Mouse (Mus musculus) CH12.LX (cell line): Measurements from ENCODE around the gene Nrxn3. TPM values are rescaled to one million over a fixed set of nuclear protein-coding genes. Genes with fewer than 3 reads are reported as not detected.

Source experiments
- DNase-seq: peaks from one replicate; pipeline ENCODE4 v3.0.0-alpha.2; 2013; ENCODE audit errors: extremely low read depth
- H3K27ac ChIP-seq: 2 replicates; pipeline ENCODE4 v1.5.1; 2012; ENCODE audit warnings: low read depth, mild to moderate bottlenecking, control low read depth, moderate library complexity; ENCODE audit not compliant: insufficient read depth
- H3K27me3 ChIP-seq: replicated peaks from 2 replicates; pipeline ENCODE3; 2012; ENCODE audit warnings: inconsistent platforms
- H3K36me3 ChIP-seq, 2 experiments: replicated peaks in 1 of 2; 2 replicates each; pipeline versions ENCODE3 to v1.6.1; 2012; ENCODE audit warnings: inconsistent platforms in 1 of 2, low read length in 1 of 2, mild to moderate bottlenecking in 1 of 2, mixed read lengths in 1 of 2, moderate library complexity in 1 of 2; ENCODE audit not compliant: control insufficient read depth in 1 of 2, insufficient read depth in 1 of 2
- H3K4me1 ChIP-seq, 2 experiments: 2 replicates each; pipeline ENCODE4 v1.6.1; 2012; ENCODE audit warnings: inconsistent platforms in 1 of 2, moderate library complexity in 1 of 2; ENCODE audit not compliant: insufficient read depth in 2 of 2, control insufficient read depth in 1 of 2
- H3K4me2 ChIP-seq: 2 replicates; pipeline ENCODE4 v1.6.1; 2012; ENCODE audit warnings: low read depth, mild to moderate bottlenecking, control low read depth; ENCODE audit not compliant: poor library complexity, insufficient read depth, severe bottlenecking
- H3K4me3 ChIP-seq, 3 experiments: fragments of 150-350 bp in 1 of 3; sonication (generic) in 1 of 3; replicated peaks in 1 of 3; 2 replicates each; pipeline versions ENCODE3 to v1.5.1; 2011 to 2012; ENCODE audit warnings: low read depth in 2 of 3, low read length in 2 of 3, mild to moderate bottlenecking in 2 of 3, moderate library complexity in 2 of 3, control low read depth in 1 of 3, improper control_type of control experiment in 1 of 3, inconsistent platforms in 1 of 3, mixed read lengths in 1 of 3; ENCODE audit not compliant: poor library complexity in 1 of 3
- H3K79me2 ChIP-seq: replicated peaks from 2 replicates; pipeline ENCODE4 v1.6.1; 2012; ENCODE audit warnings: mild to moderate bottlenecking, moderate library complexity; ENCODE audit not compliant: control insufficient read depth, poor library complexity, insufficient read depth, severe bottlenecking; ENCODE audit errors: extremely low read depth
- H3K9ac ChIP-seq: 2 replicates; pipeline ENCODE4 v1.6.1; 2012; ENCODE audit warnings: low read depth, mild to moderate bottlenecking, control low read depth, moderate library complexity; ENCODE audit not compliant: insufficient read depth
- H3K9me3 ChIP-seq: replicated peaks from 2 replicates; pipeline ENCODE3; 2012; ENCODE audit warnings: low read length, inconsistent platforms, mixed read lengths
- BHLHE40 ChIP-seq: IDR thresholded peaks from 2 replicates; pipeline ENCODE4 v1.6.1; 2011; ENCODE audit warnings: mild to moderate bottlenecking, low read depth, low read length, improper control_type of control experiment
- CHD2 ChIP-seq: IDR thresholded peaks from 2 replicates; pipeline ENCODE4 v1.6.1; 2011; ENCODE audit warnings: low read length, improper control_type of control experiment
- GABPA ChIP-seq: IDR thresholded peaks from 2 replicates; pipeline ENCODE4 v1.6.1; 2012; ENCODE audit warnings: low read depth, low read length, improper control_type of control experiment, inconsistent platforms; ENCODE audit not compliant: insufficient replicate concordance
- MAFK ChIP-seq: IDR thresholded peaks from 2 replicates; pipeline ENCODE4 v1.6.1; 2011; ENCODE audit warnings: low read length, improper control_type of control experiment; ENCODE audit not compliant: insufficient replicate concordance
- NRF1 ChIP-seq: IDR thresholded peaks from 2 replicates; pipeline ENCODE4 v1.6.1; 2014; ENCODE audit warnings: low read depth, mild to moderate bottlenecking, inconsistent platforms, low read length, improper control_type of control experiment, moderate library complexity
- POLR2A ChIP-seq: IDR thresholded peaks from 2 replicates; pipeline ENCODE4 v1.6.1; 2011; ENCODE audit warnings: low read depth, mild to moderate bottlenecking, improper control_type of control experiment, low read length
- POLR2AphosphoS2 ChIP-seq: IDR thresholded peaks from 2 replicates; pipeline ENCODE4 v1.6.1; 2011; ENCODE audit warnings: low read depth, low read length, improper control_type of control experiment
- RAD21 ChIP-seq: IDR thresholded peaks from 2 replicates; pipeline ENCODE4 v1.6.1; 2011; ENCODE audit warnings: low read depth, mild to moderate bottlenecking, low read length, improper control_type of control experiment, moderate library complexity
- RCOR1 ChIP-seq: conservative IDR thresholded peaks from 2 replicates; pipeline ENCODE4 v1.6.1; 2012; ENCODE audit warnings: low read depth, mild to moderate bottlenecking, inconsistent platforms, low read length, improper control_type of control experiment
- TBP ChIP-seq: conservative IDR thresholded peaks from 2 replicates; pipeline ENCODE4 v1.6.1; 2011; ENCODE audit warnings: low read depth, low read length, improper control_type of control experiment
- TCF12 ChIP-seq: IDR thresholded peaks from 2 replicates; pipeline ENCODE4 v1.6.1; 2014; ENCODE audit warnings: low read depth, mild to moderate bottlenecking, inconsistent platforms, low read length, improper control_type of control experiment
- UBTF ChIP-seq: IDR thresholded peaks from 2 replicates; pipeline ENCODE4 v1.6.1; 2012; ENCODE audit warnings: low read depth, mild to moderate bottlenecking, inconsistent platforms, low read length, improper control_type of control experiment, moderate library complexity
- USF1 ChIP-seq: IDR thresholded peaks from 2 replicates; pipeline ENCODE4 v1.6.1; 2014; ENCODE audit warnings: low read depth, mild to moderate bottlenecking, inconsistent platforms, low read length, improper control_type of control experiment
- ZKSCAN1 ChIP-seq: IDR thresholded peaks from 2 replicates; pipeline ENCODE4 v1.6.1; 2012; ENCODE audit warnings: low read depth, inconsistent platforms, low read length, improper control_type of control experiment, borderline replicate concordance
- ZNF384 ChIP-seq: IDR thresholded peaks from 2 replicates; pipeline ENCODE4 v1.6.1; 2012; ENCODE audit warnings: low read depth, low read length, improper control_type of control experiment, inconsistent platforms
- dilution Hi-C: fragments of 300-500 bp; cut with MboI; formaldehyde crosslinking; loops from 2 replicates; pipeline ENCODE4 v1.14.3; 2020; ENCODE audit warnings: low sequenced_read_pairs; ENCODE audit not compliant: extremely low pct_unique_long_range_greater_than_20kb, extremely low pct_ligation_motif_present
- in situ Hi-C: fragments of 300-500 bp; cut with MboI; formaldehyde crosslinking; loops from 3 replicates; pipeline ENCODE4 v1.14.3; 2019; ENCODE audit warnings: low sequenced_read_pairs, low pct_ligation_motif_present, low pct_unique_long_range_greater_than_20kb, mixed read lengths
- polyA plus RNA-seq: library from polyadenylated mRNA; unstranded; fragments of >175 nt; gene quantifications from 2 replicates; pipeline ENCODE4 v1.2.1, GENCODE M21; 2012; ENCODE audit warnings: low read depth; ENCODE audit not compliant: insufficient read length
- total RNA-seq, 2 experiments: library from RNA; depleted of rRNA; stranded (reverse); fragments of 300-350 nt in 1 of 2; fragments of >200 nt in 1 of 2; gene quantifications; 2 replicates each; pipeline ENCODE4 v1.2.3; 2012 to 2014

Gene Nrxn3
- total and polyA plus RNA-seq, 3 experiments, result 0.04 to 0.17 (median 0.09) TPM

- H3K4me1 ChIP-seq, result peaks cover 0 to 20% of the 10 kb centered on the region in 2 experiments; a peak in 2 of 4 replicates
These were observed 564.4 kb downstream of the Nrxn3 start for GRCm38 (mm10) chr12:89287037-89287436.

GRCm38 (mm10) chr12:89289589-89290274 is 567.1 kb downstream of the Nrxn3 start:
- in situ Hi-C loops, result no loop called here
- H3K27ac ChIP-seq, result no peak overlapping the region
- H3K79me2 ChIP-seq, result no peaks in the 10 kb centered on the region
- dilution Hi-C loops, result no loop called here
- H3K9me3 ChIP-seq, result no peaks in the 10 kb centered on the region
- no peak overlapping the region for H3K4me2 ChIP-seq
- H3K9ac ChIP-seq, result no peak overlapping the region
- no peak for DNase-seq
- peaks cover 0 to 20% of the 10 kb centered on the region in 2 experiments; a peak in 2 of 4 replicates for H3K4me1 ChIP-seq
- no peaks in the 10 kb centered on the region for H3K27me3 ChIP-seq
- TF ChIP-seq ZNF384 (no peak), BHLHE40 (no peak), RAD21 (no peak), ZKSCAN1 (no peak), TCF12 (no peak), GABPA (no peak), USF1 (no peak), POLR2A (no peak)
- no peak overlapping the region for H3K4me3 ChIP-seq
- no peaks in the 10 kb centered on the region for H3K36me3 ChIP-seq

More at GRCm38 (mm10) chr12:89287037-89287436, 564.4 kb downstream of the Nrxn3 start:
- Histone ChIP-seq H3K9ac (no peak overlapping the region), H3K4me2 (no peak overlapping the region), H3K36me3 (no peaks in the 10 kb centered on the region), H3K27me3 (no peaks in the 10 kb centered on the region), H3K4me3 (no peak overlapping the region), H3K27ac (no peak overlapping the region), H3K9me3 (no peaks in the 10 kb centered on the region), H3K79me2 (no peaks in the 10 kb centered on the region)
- dilution Hi-C loops, result no loop called here
- DNase-seq, result no peak
- in situ Hi-C loops, result no loop called here
- TF ChIP-seq UBTF, result no peak
- TF ChIP-seq RCOR1, result no peak
- TF ChIP-seq NRF1, result no peak
- TF ChIP-seq TCF12, result no peak
- no peak for TF ChIP-seq POLR2AphosphoS2
- TF ChIP-seq MAFK, result no peak
- no peak for TF ChIP-seq ZKSCAN1
- TF ChIP-seq CHD2, result no peak
- TF ChIP-seq TBP, result no peak
- TF ChIP-seq GABPA, result no peak
- TF ChIP-seq, all 38 proteins: peak for 0
